Mouse (Mus musculus) monocyte, adult 5-6 weeks (primary cell): ENCODE data around the gene Arhgap21. TPM values are rescaled to one million over a fixed set of nuclear protein-coding genes. Genes with fewer than 3 reads are reported as not detected.
"Not testable (repeated sequence)": the region's sequence is repeated elsewhere in the genome, so short reads cannot be mapped to it uniquely, and the experiment has no call there.

Source experiments
- ATAC-seq: fragments of 153-309, 156-312 bp; replicated peaks from 2 replicates; pipeline ENCODE4 v1.8.0; 2017; ENCODE audit warnings: mild to moderate bottlenecking; ENCODE audit not compliant: low TSS enrichment, insufficient number of reproducible peaks, severe bottlenecking, poor library complexity, low FRiP score
- total RNA-seq: library from RNA; stranded (forward); fragments of 200-1000, 200-491, 200-594 nt; gene quantifications from 3 replicates; pipeline ENCODE4 v1.2.3, GENCODE M21; 2017

The Arhgap21 gene
- total RNA-seq, 1 experiment from 2014 or later, result 16.4 TPM

DNA sequence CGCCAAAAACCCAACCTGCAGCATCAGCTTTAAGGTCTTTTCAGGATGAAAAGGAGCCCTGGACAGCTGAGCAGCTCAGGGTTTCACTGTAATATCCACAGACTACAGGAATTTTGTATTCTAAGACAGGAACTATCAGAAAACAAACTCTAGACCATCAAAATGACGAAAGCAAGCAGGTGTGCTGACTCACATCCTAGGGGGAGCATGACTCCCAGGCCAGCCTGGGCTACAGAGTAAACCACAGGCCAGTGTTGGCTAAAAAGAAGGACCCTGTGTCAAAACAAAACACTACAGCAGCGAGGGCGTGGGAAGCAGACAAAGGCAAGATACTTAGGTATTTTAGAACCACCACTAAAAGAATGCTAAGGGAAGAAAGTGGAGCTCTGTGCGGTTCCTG is 23.1 kb downstream of the Arhgap21 start:
- no peak for ATAC-seq

DNA sequence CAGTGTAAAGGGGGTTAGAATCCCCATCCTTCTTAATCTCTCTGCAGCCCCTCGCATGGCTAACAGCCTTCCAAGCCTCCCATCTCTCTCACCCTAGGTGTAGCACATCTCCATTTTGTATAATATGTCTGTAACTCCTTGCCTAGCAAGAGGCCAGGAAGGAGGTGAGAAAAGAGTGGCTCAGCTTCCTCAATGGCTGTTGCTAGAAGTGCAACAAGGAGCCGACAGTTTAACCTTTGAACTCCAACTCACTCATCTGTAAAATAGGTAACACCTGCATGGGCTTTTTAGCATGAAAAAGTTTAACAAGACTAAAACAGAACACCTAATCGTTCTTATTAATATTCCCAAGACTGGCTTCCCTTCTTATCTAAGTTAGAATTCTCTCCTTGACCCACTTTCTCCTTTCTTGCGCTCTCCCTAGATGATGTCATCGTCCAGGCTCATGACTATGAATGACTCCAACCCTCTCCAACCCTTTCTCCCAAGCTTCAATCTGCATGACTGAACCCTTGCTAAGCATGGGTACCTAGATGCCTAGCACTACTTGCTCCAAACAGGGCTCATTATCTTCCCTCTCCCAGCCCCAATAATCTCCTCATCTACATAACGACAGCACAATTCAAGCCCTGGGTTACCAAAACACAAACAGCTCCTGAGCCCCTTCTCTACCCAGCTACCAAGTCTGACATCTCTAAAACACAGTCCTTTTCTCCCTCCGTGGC is 24.8 kb downstream of the Arhgap21 start:
- no peak for ATAC-seq

DNA sequence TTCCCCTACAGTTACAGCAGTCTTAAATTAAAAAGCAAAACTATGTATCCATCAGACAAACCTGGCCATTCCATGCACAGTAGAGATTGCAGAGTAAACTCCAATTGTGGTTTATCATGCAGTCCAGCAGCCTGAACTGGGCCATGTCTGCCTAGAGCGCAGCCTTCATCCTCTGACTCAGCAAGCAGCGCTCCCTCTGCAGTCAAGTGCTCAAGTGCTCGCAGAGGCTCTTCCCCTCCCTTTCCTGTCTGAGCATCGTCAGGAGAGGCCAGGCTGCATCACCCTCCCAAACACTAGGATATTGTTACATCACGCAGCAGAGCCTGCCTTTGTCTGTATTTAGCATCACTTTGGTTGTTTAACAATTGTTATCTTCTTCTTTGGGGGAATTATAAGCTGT is 25.5 kb downstream of the Arhgap21 start:
- no peak for ATAC-seq

DNA sequence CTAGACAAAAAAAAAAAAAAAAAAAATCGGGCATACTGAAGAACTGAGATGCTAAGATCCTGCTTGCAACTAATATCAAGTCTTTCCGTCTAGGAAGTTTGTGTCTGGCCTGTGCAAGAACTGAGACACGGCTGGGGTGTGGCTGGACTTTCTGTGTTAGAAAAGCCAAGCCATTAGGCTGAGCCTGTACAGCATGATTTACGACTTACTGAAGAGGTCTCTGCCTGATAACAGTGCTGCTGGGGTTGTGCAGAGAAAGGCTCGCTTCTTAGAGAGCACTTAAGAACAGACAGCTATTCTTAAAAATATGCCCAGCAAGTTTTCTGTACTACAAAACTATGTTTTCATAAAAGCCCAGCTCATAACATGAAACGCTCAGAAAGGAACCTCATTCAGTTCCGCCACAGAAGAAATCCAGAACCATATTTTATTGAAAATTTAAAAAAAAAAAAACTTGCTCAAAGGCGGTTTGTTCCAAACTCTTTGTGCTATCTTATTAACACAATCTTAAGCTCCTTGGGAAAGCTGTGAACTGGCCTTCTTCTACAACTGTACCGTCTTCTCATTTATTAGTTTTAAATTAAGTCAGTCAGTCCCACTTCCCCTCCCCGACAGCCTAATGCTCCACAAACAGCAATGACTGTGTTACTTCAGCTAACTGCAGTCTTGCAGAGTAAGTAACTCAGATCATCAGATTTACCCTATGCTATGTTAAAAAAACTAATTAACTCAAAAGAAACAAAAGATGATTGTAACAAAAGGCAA is 26.1 kb downstream of the Arhgap21 start:
- no peak for ATAC-seq

DNA sequence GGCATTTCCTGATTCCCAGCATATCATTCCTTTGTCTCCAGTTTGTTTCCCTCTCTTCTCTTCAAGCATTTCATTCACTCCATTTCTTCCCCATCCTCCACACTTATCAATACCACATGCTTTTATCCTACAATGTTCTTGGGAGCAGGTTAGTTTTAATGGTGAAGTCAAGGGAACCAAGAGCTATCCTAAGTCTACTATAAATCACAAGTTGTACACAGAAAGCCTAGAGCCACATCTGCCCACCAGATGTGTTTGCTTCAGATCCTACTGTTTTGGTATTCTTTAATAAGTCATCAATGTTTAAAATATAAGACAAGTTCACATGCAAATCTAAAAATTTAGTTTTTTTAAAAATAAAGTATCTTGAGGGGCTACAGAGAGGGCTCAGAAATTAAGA is 27.6 kb downstream of the Arhgap21 start:
- no peak for ATAC-seq

DNA sequence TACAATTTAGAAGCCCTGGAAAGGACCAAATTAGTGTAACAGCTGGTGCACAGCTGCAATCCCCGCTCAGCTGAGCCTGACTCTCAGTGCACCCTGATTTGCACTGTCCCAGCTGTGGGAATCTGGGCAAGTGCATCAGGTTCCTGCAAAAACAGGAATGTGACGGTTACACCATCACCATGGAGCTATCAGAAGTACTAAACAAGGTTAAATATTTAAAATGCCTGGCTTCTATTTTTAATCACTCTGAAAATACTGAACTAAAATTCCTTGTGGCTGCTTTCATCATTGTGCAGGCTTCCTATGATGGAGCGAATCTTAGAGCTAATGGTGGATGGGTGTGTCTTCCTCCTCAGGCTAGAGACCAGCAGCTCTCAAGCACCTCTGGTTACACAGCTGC is 29.3 kb downstream of the Arhgap21 start:
- no peak for ATAC-seq

DNA sequence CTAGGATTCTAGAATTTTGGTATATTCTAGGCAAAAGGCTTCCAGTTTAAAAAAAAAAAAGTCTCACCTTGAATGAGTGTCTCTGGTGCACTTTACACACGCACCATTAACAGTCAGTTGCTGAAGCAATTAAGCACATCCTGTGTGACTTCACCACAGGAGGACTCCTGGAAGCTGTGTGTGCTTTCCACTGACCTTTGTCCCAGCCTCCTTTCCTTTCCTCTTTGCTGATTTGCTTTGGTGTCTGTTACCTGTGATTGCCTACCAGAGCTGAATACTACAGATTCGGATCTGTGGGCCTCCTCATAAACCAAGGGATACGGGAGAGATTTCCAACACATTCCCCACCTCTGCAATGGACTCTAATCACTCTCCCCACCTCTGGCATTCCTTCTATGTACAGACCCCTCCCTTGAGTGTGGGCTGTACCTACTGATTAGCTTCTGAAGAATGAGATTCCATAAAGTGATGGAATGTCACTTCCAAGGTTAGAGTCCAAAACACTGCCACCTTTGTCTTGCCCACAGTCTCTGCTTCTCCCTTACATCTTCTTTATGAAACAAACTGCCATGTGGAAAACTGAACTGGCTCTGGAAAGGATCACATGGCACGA is 32.0 kb downstream of the Arhgap21 start:
- no peak for ATAC-seq

DNA sequence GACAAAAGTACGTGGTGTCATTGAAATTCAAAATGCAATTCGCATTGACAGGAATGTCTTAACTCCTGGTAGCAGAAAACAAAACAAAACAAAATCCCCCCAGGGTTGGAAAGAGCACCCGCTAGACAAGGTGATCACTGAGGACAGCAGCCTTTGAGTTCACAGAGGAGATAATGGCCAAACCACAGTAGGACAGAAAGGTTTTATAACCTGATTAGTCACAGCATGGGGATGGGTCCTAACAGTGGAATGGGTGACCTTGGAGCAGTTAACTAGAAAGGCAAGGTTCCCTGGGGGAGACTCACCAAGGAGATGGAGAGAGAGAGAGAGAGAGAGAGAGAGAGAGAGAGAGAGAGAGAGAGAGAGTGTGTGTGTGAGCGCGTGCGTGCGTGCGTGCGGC is 34.3 kb downstream of the Arhgap21 start:
- no peak for ATAC-seq

DNA sequence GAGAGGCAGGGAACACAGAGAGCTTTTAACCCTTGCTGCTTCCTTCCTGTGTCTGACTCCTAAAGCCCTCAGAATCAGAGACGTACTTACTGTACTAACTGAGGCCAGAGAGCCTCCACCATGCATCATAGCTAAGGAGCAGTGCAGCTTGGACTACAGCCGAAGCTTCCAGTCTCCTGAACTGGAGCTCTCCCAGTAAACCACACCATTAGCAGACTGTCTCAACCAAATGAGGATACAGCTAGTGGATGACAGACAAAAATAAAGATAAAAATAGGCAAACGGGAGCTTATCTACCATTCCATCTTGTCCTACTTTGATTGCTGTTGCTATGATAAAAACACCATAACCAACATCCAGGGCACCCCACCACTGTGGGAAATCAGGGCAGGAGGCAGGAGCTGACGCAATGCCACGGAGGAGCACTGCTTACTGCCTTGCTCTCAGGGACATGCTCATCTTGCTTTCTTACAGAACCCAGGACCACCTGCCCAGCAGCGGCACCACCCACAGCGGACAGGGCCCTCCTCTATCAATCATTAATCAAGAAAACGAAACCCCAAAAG is 35.9 kb downstream of the Arhgap21 start:
- ATAC-seq, result no peak

DNA sequence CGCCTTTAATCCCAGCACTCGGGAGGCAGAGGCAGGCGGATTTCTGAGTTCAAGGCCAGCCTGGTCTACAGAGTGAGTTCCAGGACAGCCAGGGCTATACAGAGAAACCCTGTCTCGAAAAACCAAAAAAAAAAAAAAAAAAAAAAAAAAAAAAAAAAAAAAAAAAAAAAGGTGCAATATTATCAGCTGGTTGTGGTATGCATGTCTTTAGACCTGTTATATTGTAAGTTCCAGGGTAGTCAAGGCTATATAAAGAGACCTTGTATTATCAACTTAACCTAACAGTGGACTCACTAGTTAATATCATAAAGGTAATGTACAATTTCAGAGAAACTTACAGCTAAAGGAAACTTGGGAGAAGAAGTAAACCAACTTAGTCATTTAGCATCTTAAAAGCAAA is 36.9 kb downstream of the Arhgap21 start:
- not testable (repeated sequence) for ATAC-seq

DNA sequence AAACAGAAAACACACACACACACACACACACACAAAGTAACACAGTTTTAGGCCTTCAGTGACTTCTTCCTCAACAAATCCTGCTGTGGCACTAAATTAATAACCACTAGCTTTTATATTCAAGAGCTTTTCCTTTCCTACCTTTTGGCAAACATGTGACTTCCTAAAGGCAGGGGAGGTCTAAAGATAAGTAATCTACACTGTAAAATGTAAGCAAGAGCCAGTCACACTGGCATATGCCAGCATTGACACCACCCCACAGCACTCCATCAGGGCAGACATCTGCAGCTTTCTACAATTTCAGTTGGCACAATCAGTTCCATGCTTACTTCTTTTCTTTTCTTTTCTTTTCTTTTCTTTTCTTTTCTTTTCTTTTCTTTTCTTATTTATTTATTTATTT is 40.2 kb downstream of the Arhgap21 start:
- ATAC-seq, result no peak

DNA sequence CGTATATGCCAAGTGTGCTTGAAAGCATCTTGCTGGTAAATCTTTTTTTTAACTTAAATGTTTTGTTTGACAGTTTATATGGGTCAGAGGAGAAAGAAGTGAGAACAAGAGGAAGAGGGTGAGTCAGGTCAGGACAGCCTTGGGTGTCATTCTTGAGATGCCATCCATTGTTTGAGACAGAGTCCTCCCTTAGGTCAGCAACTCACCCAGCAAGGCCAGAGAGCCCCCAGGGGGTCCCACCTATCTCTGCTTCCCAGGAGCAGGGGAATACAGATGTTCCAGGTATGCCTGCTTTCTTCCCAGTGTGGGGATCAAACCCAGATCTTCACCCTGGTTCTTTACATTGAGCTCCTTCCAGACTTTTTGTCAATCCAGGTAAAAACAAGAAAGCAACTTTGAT is 43.7 kb downstream of the Arhgap21 start:
- no peak for ATAC-seq

DNA sequence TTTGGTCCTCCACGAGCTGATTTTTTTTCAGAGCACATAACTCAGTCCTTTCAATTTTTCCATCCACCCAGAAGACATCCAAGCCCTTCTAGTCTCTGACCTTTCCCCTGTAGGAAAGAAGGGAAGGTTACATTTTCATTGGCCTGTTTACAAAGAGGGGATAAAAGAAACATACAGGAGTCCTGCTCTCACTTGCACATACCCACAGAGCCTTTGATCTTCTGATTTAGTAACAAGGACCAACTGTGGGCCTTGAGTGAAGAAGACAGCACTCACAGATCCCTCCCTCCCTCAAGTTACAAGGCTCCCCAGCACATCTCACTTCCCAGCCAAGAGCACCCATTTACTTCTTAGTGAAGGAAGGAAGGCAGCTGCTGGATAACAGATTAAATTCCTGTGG is 46.3 kb downstream of the Arhgap21 start:
- no peak for ATAC-seq

DNA sequence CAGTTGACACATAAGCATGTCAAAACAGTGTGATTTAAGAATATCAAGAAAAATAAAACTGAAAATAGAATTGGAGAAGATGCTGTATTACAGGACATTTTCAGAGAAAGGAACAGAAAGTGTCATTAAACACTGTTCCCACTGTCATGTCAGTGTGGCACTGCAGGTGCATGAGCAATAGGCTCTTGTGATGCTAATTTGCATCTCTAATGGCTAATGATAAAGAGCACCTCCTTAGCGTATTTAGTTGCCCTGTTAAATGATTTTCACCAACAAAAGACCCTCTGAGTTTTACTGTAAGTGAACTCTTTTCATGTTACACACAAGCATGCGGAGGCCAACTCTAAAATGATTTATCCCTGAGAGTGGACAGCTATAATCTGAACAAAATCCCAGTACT is 47.1 kb downstream of the Arhgap21 start:
- no peak for ATAC-seq

DNA sequence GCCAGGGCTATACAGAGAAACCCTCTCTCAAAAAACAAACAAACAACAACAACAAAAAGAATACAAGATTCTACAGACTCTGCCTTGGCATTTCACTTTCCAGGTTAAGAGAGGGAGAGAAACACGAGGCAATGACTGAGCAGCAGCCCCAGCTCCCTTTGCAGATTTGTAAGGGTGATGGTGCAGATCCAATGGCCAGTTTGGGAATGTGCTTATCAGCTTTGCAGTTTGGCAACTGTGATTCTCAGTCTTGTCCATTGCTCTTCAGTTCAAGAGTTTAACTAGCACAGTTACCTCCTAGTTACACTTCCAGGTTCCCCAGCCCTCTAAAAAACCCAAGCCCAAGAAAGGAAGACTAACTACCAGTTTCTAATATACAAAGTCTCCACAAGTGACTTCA is 47.7 kb downstream of the Arhgap21 start:
- no peak for ATAC-seq

DNA sequence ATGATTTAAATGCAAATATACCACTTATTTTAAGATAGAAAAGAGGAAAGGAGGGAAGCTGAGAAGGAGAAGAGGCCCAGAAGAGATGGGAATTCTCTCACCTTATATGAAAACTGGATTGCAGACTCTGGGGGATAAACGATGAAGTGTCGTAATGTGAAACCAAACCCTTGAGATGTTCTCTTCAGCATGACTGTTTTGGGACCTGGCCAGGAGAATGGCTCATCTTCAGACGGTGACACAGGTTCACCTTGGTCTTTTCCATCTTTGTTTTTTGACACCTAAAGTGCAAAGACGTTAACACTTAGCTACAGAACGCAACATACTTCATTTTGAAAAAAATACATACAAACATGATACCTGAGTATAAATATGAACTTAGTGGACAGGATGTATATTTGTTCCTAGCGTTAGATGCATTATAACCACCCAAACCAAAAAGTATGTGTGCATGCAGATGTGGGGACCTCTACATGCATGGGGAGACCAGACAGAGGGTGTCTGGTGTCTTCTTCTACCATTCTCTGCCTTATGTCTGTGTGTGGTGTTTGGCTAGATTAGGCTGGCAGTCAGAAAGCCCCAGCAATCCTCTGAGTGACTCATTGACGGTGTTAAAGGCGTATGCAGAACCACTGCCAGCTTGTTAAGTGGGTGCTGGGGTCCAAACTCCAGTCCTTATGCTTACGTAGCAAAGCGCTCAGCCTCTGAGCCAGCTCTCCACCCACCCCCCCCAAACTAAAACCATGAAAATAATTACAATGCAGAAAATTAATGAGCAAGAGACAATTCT is 54.0 kb downstream of the Arhgap21 start:
- ATAC-seq, result no peak

DNA sequence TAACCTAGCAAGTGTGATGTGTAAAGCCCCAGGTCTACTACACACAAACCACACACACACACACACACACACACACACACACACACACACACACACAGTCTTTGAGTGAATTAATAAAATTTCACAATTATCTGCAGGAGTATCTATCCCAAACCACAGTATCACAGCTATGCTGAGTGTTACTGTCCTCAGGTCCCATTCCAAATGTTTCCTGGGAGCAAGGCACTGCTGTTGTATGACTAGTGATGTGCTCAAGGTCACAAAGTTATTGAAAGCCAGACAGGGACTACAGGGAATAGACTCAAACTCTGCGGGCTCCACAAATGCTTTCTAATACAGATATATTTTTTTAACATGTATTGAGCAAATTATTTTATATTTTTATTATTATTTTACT is 55.7 kb downstream of the Arhgap21 start:
- ATAC-seq, result no peak

DNA sequence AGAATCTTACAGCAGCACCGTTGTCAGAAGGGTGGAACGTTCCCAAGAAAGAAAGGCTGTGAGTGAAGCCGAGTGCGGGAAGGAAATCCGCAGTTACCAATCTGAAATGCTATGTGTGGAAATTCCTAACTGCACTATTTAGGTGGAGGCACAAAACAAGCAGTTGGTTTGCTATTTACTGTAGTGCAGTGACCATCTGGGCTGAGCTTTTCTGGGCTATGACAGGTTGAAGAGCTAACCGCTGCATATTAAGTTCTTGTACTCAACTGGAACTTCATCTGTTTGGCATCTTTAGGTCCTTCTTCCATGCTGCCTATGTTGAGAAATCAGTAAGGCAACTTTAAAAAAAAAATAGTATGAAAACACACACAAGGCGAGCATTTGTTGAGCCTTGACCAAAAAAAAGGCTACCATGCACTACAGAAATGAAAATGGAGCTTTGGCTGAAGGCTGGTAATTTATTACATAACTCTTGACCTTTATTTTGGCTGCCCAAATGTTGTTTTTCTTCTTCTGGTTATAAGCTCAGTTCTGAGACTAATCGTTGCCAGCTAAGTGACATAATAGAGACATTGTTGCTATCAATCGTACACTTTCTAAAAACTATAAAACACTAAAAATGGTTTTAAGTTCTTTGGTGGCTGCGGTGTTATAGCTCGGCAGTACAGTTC is 56.2 kb downstream of the Arhgap21 start:
- ATAC-seq, result no peak
